Mouse (Mus musculus): Measurements from ENCODE around the gene Mgll. TPM values are rescaled to one million over a fixed set of nuclear protein-coding genes. Genes with fewer than 3 reads are reported as not detected.

Gene Mgll
- polyA plus RNA-seq, 1 experiment, result 840 TPM

DNA sequence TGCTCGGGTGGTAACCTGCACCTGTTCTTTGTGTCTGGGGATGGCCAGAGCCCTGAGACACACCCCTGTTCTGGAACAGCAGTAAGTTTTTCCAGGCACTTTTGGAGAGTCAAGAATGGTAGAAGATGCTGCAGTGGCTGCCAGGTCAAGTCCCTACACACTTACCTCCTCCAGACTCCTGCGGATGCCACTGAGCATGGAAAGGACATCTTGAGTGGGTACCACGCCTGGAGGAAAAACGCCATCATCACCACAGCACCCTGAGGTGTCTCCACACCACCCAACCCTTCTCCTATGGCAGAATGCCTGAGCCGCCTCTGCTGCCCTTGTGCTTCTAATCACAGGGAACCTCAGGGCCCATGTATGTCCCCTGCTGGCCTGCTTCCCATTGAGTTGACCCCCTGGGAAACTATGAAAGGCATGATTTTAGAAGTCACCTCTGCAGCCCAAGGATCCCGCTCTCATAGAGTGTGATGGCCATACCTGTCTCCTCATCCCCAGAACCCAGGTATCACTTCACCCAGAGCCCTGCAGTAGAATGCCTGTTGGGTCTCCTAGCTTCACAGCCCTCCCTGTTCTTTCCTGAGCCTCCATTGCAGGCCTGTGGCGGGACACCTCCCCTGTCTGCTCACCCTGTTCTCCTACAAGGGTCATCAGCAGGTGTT, 120.8 kb downstream of the Mgll start:
- no peak for DNase-seq (ENCODE audit: low read depth)

DNA sequence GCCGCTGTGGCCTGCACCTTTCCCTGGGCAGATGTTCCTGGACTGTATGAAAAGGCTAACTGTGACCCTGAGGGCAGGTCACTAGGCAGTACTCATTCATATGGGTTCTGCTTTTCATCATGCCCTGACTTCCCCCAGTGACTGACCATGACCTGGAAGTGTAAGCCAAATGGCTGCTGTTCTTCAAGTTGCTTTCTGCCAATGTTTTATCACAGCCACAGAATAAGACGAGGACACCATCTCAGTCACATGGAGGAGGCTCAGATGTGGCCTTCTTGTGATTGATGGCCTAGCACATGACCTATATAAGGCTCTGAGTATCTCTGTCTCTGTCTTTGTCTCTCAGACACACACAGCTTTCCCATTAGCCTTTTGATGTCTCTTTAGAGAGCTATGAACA, 123.4 kb downstream of the Mgll start:
- DNase-seq (ENCODE audit: low read depth), result no peak

DNA sequence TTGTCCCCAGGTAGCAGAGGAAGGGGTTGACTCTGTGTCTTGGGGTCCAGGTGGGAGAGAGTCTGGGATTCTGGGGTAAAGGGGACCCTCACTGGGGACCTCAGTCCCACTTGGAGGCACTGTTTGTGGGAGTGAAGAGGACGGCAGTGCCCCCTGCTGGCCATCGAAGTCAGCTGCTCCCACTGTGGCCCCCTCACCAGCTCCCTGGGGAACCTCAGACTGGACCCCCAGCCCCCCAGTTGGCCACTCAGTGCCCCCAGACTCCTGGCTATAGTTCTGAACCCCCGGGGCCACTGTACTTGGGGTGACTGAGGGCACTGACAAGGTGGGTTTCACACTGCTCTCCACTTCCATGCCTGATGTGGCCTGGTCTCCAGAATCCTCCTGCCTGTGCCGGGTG, 125.1 kb downstream of the Mgll start:
- DNase-seq (ENCODE audit: low read depth), result no peak

DNA sequence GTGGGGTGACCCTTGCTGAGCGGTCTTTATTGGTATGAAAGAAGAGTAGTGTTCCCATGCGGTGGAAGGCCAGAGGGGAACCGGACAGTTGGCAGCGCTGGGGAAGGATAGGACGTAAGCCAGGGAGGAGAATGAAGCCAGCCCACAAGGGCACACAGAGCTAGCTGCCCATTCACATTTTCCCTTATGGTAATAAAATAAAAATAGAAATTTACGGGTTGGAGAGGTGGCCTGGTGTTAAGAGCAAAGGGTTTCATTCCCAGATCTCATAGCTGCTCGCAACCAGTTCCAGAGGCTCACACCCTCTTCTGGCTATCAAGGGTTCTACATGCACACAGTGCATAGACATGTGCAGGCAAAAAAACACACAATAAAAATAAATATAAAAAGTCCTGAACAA, 125.8 kb downstream of the Mgll start:
- no peak for DNase-seq (ENCODE audit: low read depth)

DNA sequence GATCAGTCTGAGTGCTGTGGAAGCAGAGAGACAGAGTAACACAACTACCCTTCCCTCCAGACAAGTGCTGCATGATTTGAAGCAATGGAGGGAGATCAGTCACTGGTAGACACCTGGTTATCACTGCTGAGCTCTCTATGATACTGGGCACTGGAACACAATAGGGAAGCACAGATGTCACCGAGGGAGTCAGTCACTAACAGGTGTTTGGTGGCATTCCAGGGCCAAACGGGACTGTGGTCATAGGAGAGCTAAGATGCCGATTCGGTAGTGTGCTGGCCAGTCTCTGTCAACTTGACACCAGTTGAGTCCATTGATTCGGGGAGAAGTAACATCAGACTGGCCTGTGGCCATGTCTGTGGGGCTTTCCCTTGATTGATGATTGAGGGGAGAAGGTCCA, 130.3 kb downstream of the Mgll start:
- no peak for DNase-seq (ENCODE audit: low read depth)

DNA sequence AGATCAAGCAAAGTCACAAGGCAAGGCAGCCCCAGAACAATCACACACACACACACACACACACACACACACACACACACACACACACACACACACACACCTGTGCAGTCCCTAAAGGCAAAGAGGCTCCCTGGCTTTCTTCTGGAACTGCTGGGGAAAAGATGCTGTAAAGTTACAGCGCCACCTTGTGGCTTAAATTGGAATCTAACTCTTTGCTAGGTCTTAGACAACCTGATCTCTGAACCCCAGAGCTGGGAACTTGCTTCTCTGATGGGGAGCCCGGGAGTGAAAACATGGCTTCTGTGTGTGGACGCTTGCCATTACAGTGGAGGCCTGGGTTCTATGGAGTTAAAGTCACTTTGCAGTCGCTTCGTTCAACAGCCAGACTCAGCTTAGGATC, 131.4 kb downstream of the Mgll start:
- no peak for DNase-seq (ENCODE audit: low read depth)

DNA sequence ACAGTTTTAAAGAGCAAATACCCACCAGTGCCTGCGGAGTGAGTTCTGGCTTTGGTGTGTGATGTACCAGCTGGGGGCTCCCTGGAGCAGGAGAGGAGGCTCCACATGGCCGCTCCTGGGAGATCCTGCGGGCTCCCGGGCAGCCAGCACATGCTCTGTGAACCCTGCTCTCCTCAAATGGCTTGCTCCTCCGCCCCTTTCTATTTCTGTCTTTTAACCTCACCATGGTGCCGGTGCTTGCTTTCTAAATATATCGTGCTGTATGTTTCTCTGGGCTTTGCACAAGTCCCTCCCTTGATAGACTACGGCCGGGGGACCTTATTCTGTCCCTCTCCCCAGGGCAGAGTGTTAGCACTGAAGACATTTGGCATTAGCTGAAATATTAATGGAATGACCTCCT, 133.0 kb downstream of the Mgll start:
- DNase-seq (ENCODE audit: low read depth), result no peak

DNA sequence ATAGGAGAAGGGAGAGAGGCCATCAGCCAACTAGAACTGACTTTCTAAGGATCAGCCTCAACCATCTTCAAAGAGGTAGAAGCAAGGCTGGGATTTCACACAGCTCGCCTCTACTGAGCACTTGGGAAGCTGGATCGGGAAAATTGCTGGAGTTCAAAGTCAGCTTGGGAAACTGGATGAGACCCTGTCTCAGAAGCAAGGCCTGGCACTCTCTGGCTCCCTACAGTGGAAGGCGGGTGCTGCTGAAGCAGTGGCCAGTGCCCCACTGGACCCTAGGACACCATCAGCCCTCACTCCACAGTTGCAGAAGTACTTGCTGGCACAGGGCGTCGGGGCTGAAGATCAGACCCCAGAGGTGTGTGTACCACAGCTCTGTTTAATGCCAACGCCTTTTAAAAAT, 133.6 kb downstream of the Mgll start:
- DNase-seq (ENCODE audit: low read depth), result no peak

DNA sequence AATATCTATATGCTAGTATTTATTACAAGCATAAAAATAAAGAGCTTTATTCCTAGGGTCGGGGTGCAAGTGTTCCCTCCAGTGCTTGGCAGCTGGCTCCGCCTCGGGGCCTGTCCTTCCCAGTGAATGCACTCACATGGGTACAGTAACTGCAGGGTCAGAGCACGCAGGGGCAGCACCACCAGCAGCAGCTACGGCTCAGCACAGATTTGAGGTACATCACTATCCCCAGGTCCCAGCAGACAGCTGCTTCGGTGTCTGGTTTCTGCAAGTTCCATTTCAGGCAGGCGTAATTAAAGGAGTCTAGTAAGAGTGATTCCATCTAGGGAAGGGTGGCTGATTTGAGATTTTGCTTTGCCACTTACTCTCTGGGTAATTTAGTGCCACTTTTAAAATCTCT, 134.1 kb downstream of the Mgll start:
- no peak for DNase-seq (ENCODE audit: low read depth)

DNA sequence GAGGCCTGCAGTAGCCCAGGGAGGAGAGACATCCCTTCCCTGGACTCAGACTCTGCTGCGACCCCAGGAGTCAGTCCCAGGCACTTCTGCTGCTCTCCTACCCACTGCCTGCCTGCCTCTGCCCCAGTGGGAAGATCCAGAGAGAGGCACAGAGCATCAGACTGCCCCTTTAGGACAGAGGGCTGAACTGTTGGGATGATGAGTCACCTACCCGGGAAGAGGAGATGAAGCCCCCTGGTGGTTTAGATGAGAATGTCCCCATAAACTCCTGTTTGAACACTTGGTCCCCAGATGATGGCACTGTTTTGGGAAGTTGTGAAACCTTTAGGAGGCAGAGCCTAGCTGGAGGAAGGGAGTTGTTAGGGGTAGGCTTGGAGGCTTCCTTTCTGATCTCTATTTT, 136.7 kb downstream of the Mgll start:
- no peak for DNase-seq (ENCODE audit: low read depth)

DNA sequence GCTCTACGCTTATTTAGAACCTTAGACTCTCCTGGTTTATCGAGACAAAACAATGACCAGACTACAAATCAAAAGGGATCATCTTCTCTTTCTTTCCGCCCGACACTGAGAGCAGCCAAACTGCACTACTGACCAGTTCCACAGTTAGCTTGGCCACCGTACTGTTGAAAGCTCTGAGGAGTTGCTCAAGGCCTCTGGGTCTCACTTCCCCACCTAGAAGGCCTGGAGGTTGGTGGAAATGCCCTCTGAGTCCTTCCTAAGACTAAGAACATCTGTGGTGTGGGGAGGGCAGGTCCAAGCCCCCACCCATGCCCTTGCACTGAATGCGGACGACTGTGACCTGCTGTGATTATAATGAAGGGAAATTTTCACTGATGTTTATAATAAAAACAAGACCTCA, 141.5 kb downstream of the Mgll start:
- DNase-seq (ENCODE audit: low read depth), result no peak

DNA sequence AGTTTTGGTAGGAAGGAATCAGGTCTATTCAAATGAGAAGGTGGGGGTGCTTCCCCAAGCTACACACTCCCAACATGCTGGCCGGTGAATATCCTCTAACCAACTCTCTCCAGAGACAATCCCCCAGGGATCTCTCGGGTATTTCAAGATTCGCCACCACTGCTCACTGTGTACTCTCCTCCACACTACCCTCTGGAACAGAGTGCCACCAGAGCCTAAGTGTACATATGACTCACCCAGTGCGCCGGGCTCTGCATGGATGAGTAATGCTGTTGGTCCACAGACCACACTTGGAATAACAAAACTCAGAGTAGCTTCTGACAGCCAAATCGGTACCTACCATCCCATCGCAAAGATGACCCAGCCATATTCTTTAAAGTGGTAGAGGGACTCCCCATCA, 145.2 kb downstream of the Mgll start:
- no peak for DNase-seq (ENCODE audit: low read depth)

DNA sequence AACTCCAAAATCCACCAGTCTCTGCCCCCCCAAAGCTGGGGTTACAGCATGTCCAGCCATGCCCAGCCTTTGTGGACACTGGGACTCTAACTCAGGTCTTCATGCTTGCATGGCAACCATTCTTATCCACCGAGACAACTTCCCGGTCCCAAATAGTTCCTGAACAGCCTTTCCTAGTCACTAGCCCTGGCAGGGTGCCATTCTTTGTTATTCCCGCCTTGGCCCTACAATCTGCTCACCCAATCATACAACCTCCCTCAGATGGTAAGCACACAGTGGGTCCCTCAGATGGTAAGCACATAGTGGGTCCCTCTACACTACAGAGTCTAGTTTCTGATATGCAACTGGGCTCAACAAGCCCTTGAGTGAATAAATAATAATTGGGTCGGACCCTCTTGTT, 146.4 kb downstream of the Mgll start:
- DNase-seq (ENCODE audit: low read depth), result no peak

DNA sequence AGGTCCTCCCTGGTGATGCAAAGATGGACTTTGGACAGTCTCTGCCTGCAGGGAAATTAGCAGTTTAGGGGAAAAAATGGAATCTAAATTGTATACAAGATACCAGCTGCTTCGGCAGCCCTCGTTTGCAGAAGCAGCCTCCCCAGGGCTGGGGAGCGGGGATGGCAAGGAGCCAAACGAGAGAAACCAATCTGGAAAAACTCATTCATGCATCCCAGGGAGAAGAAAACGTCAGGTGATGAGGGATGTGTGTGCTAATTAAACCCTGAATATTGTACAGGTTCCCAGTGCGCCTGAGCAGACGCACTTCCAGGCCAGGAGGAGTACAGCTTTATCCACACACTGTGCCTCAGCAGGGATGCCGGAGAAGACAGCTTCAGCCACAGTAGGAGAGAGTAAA, 147.3 kb downstream of the Mgll start:
- DNase-seq (ENCODE audit: low read depth), result no peak

DNA sequence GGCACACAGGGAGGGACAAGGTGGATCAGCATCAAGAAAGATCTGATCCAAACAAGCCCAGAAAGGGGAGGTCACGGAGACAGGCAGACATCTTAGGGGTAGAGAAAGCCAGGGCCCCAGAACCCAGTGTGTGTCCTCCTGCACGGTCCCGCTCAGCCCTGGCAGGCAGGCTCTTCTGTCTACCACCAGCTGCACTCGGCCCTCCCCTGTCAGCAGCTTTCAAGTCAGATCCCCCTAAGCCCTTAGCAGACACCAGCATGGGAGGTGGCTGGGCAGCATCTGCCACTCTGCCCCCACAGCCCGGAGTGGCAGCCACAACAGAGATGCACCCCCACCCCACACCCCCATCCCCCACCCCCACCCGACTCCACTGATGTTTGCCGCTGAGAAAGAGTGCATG, 148.6 kb downstream of the Mgll start:
- DNase-seq (ENCODE audit: low read depth), result no peak

DNA sequence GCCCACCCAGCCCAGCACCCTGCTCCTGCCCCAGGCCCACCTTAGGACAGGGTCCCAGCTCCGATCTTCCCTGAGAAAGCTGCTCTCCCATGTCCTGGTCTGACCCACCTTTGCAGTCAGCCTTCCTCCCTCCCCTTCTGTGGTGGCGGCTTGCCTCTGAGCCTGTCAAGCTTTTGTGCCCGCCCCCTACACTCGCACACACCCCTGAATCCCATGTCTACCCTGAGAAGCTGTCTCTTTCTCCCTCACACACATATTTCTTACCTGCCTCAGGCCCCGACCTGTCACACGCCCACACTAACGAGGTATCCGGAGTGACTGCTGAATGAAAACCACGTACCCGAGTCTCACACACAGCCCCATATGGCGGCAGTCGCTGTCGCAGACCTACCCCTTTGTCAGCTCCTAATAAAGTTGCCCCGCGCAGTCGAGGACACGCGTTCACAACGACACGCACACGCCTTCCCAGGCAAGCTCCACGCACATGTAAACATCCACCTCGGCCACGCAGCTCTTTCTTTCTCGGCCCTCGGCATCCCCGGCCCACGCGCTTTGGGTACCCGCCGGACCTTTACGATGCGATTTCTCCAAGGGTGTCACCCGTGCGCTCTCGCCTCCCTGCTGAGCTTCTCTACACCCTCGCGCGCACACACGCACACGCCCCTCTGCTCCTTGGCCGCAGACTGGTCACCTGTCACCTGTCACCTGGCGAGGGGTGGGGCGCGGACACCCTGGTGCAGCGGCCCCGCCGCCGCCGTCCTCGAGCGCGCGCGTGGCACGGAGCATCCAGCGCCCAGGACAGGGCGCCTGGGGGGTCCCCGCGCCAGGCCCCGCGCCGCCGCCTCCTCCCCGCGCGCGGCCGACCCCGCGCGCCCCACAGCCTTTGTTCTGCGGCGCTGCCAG, 150.0 kb downstream of the Mgll start:
- no peak for DNase-seq (ENCODE audit: low read depth)

DNA sequence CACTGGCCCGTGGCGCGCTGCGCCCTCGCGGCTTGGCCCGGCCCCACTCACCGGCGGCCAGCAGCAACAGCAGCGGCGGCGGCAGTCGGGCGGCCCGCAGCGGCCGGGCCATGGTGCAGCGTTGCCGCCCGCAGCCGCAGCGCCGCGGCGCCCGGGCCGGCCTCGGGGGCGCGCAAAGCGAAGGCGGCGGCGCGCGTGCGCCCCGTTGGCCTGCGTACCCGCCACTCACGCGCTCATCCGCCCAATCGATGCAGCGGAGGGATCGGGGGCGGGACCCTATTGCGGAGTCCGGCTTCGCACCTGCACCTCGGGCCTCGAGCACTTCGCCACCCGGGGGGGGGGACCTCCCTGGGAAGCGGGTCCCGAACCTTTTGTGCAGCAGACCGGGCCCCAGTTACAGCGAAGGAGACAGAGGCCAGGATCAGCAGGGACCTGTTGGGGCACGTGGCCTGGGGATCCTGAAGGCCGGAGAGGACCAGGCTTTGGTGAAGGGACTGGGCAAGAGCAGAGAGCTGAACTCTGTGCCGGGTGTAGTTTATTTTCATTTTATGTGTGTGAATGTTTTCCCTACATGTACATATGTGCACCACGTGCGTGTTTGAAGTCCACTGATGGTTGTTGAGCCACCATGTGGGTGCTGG, 150.8 kb downstream of the Mgll start, which contains the start of gene Podxl2:
Podxl2 (minus strand) TSS at position 177 of the 641 bp plus-strand sequence.
- DNase-seq (ENCODE audit: low read depth), result no peak

Other genes starting within 250 kb of the Mgll start
- gene Sec61a1, start 205.5 kb upstream of the Mgll start, polyA plus RNA-seq (2012; rRNA removed), result 321 and 344 TPM in 2 replicates
- 0.60 and 1.0 TPM in 2 replicates for gene Kbtbd12, start 86.5 kb upstream of the Mgll start, polyA plus RNA-seq (2012; rRNA removed)
- 52.3 and 69.0 TPM in 2 replicates for gene Abtb1, start 117.6 kb downstream of the Mgll start, polyA plus RNA-seq (2012; rRNA removed)
- 35.6 and 38.2 TPM in 2 replicates for gene Podxl2, start 150.6 kb downstream of the Mgll start, polyA plus RNA-seq (2012; rRNA removed)
- gene Mcm2, start 174.4 kb downstream of the Mgll start, polyA plus RNA-seq (2012; rRNA removed), result 14.5 and 16.7 TPM in 2 replicates
- gene Tpra1, start 177.8 kb downstream of the Mgll start, polyA plus RNA-seq (2012; rRNA removed), result 120 and 140 TPM in 2 replicates

Measured in gonadal fat pad, adult 2 months (tissue).